Comparison of ENCODE assay signal across 8 mouse cellular contexts in genomic region chr5:37336485-37337105, GRCm38 (mm10). TPM values are rescaled to one million over a fixed set of nuclear protein-coding genes. Genes with fewer than 3 reads are reported as not detected.
DNase-seq lines count a peak whose midpoint lies in the region; ATAC-seq and TF ChIP-seq lines count a peak whose summit lies in the region.

Gene Evc (minus strand): TSS chr5:37336894.

- TF ChIP-seq CTCF in left cerebral cortex, adult 2 months (IDR thresholded peaks at IDR 0.05), result no peak
- no peak for TF ChIP-seq CTCF in small intestine, adult 2 months (IDR thresholded peaks at IDR 0.05; ENCODE audit: extremely low read depth, insufficient read length, insufficient replicate concordance, low read depth, low read length)

- H3K4me2 ChIP-seq in hindbrain, embryonic 11.5 days (replicated peaks; ENCODE audit: low read depth, low read length), result peak within 1 kb of the TSS; percentile 94

- peaks cover 10% of the 10 kb centered on the region for H3K4me1 ChIP-seq in hindbrain, embryonic 11.5 days (replicated peaks; ENCODE audit: control insufficient read depth, insufficient read depth, low read length)
- H3K4me1 ChIP-seq in small intestine, adult 2 months (ENCODE audit: control insufficient read depth, insufficient read depth, insufficient read length, low read length), result no peaks in the 10 kb centered on the region

- no peak within 1 kb of the TSS for H3K27ac ChIP-seq in hindbrain, embryonic 11.5 days (ENCODE audit: low read depth, low read length)
- no peak within 1 kb of the TSS for H3K27ac ChIP-seq in left cerebral cortex, adult 2 months
- no peak within 1 kb of the TSS for H3K27ac ChIP-seq in small intestine, adult 2 months (ENCODE audit: insufficient read depth, low read depth, low read length)

- ATAC-seq in hindbrain, embryonic 11.5 days (ENCODE audit: low FRiP score), result peak; percentile 73

- H3K9ac ChIP-seq in hindbrain, embryonic 11.5 days (ENCODE audit: low read depth, low read length), result peak within 1 kb of the TSS; percentile 74

- no peaks in the 10 kb centered on the region for H3K27me3 ChIP-seq in hindbrain, embryonic 11.5 days (ENCODE audit: control insufficient read depth, insufficient read depth, low read length)
- H3K27me3 ChIP-seq in small intestine, adult 2 months (ENCODE audit: control insufficient read depth, insufficient read depth, low read length), result no peaks in the 10 kb centered on the region

- H3K9me3 ChIP-seq in hindbrain, embryonic 11.5 days (ENCODE audit: control insufficient read depth, low read length), result no peaks in the 10 kb centered on the region

- intact Hi-C loops in left cerebral cortex, adult 2 months (cut with DNase I), result loop anchor here (5.0 kb wide), 1 partner anchor 94 kb away; the partner anchor contains the start of gene Crmp1

- H3K36me3 ChIP-seq in hindbrain, embryonic 11.5 days (ENCODE audit: control insufficient read depth, insufficient read depth, low read length), result no peaks in the 10 kb centered on the region; the same call in 1 of the 2 replicates
- no peaks in the 10 kb centered on the region for H3K36me3 ChIP-seq in small intestine, adult 2 months (ENCODE audit: control insufficient read depth, insufficient read depth, low read length)

- H3K4me3 ChIP-seq in hindbrain, embryonic 11.5 days (ENCODE audit: low read depth, low read length), result peak within 1 kb of the TSS; percentile 60
- peak within 1 kb of the TSS; percentile 60 for H3K4me3 ChIP-seq in left cerebral cortex, adult 2 months
- peak within 1 kb of the TSS; percentile 66 for H3K4me3 ChIP-seq in small intestine, adult 2 months (ENCODE audit: low read depth, low read length)

- under 1% methylated on average over 47 of the region's 48 CpGs for WGBS in hindbrain, embryonic 11.5 days
- WGBS in small intestine, adult 2 months, result 3% methylated on average over 48 of the region's 48 CpGs

- TF ChIP-seq POLR2A in small intestine, adult 2 months (IDR thresholded peaks at IDR 0.05; ENCODE audit: low read depth, low read length), result no peak

- DNase-seq in ZHBTc4 (ENCODE audit: low read depth, low spot score), result peak; percentile 65
- DNase-seq in cerebellum, adult 9-10 months, result peak; percentile 5
- DNase-seq in frontal cortex, postnatal 36 days (ENCODE audit: low spot score in 2 of 2), result peak; percentile 26 to 61
- DNase-seq in hindbrain, embryonic 11.5 days (ENCODE audit: low spot score), result peak; percentile 86
- peak; percentile 24 to 61 for DNase-seq in left cerebral cortex, adult 2 months (ENCODE audit: extremely low spot score in 1 of 2, low spot score in 2 of 2)
- peak; percentile 86 for DNase-seq in mesoderm, embryonic 11.5 days (ENCODE audit: low read depth, low spot score)
- DNase-seq in spleen, adult 18-20 months, result no peak

RNA-seq across cellular contexts. Expression of gene Evc, which starts in this region (rescaled TPM):
- 9.5 TPM in 2 replicates for polyA plus RNA-seq in hindbrain, embryonic 11.5 days (2014; fragmentation: Nextera tagmentation; extraction: Ambion mirVana)
- total RNA-seq in left cerebral cortex, adult 2 months (2021), result 10 to 100 TPM in 1 of 2 experiments, 1 to 10 TPM in 1; 8.2 to 11.1 TPM
- 2.3 and 3.5 TPM in 2 replicates for polyA plus RNA-seq in small intestine, adult 2 months (2012; rRNA removed)

Comparison
In these comparisons a context has a peak if more than half of its experiments do, and no peak if none do; other contexts are left out.
1. DNase-seq: peak in ZHBTc4 (single experiment), cerebellum, adult 9-10 months (single experiment), frontal cortex, postnatal 36 days (2 of 2), hindbrain, embryonic 11.5 days (single experiment), left cerebral cortex, adult 2 months (2 of 2) and mesoderm, embryonic 11.5 days (single experiment); none in spleen, adult 18-20 months (0 of 2).
2. Peak in every context shown above with its lines, with median percentiles within 50 percentile points of each other: H3K4me3 ChIP-seq.